Mouse (Mus musculus) myocyte (in vitro differentiated cells): ENCODE results near the gene Frrs1l. TPM values are rescaled to one million over a fixed set of nuclear protein-coding genes. Genes with fewer than 3 reads are reported as not detected.

Experiments used
- H3K27me3 ChIP-seq: one replicate; pipeline ENCODE4 v1.6.1; 2011; ENCODE audit not compliant: control insufficient read depth, insufficient read depth, insufficient read length
- H3K36me3 ChIP-seq: one replicate; pipeline ENCODE4 v1.6.1; 2011; ENCODE audit not compliant: control insufficient read depth, insufficient read depth
- H3K4me2 ChIP-seq: one replicate; pipeline ENCODE4 v1.6.1; 2011; ENCODE audit warnings: low read depth, control low read depth
- H3K4me3 ChIP-seq: one replicate; pipeline ENCODE4 v1.5.1; 2011; ENCODE audit warnings: mild to moderate bottlenecking, control low read depth, moderate library complexity
- H3K79me2 ChIP-seq: one replicate; pipeline ENCODE4 v1.6.1; 2011; ENCODE audit not compliant: control insufficient read depth, insufficient read depth
- H3ac ChIP-seq: one replicate; pipeline ENCODE4 v1.6.1; 2011; ENCODE audit not compliant: control insufficient read depth, insufficient read length
- CEBPB ChIP-seq: IDR thresholded peaks from 2 replicates; pipeline ENCODE4 v1.6.1; 2011; ENCODE audit warnings: mild to moderate bottlenecking, moderate library complexity; ENCODE audit not compliant: poor library complexity, insufficient read depth, severe bottlenecking
- E2F4 ChIP-seq: IDR thresholded peaks from one replicate; pipeline ENCODE4 v1.6.1; 2011; ENCODE audit warnings: mild to moderate bottlenecking, control low read depth, moderate library complexity; ENCODE audit not compliant: insufficient read depth
- MAX ChIP-seq: IDR thresholded peaks from one replicate; pipeline ENCODE4 v1.6.1; 2011; ENCODE audit warnings: low read depth, mild to moderate bottlenecking, control low read depth
- MYOD1 ChIP-seq, 3 experiments: IDR thresholded peaks; one replicate each; pipeline ENCODE4 v1.6.1; 2011; ENCODE audit warnings: control low read depth in 2 of 3, low read depth in 2 of 3, mild to moderate bottlenecking in 2 of 3, moderate library complexity in 1 of 3; ENCODE audit not compliant: insufficient read length in 2 of 3, control insufficient read depth in 1 of 3
- MYOG ChIP-seq, 3 experiments: IDR thresholded peaks; one replicate each; pipeline ENCODE4 v1.6.1; 2011; ENCODE audit warnings: control low read depth in 2 of 3, low read depth in 2 of 3, mild to moderate bottlenecking in 2 of 3; ENCODE audit not compliant: insufficient read length in 2 of 3, control insufficient read depth in 1 of 3, insufficient read depth in 1 of 3
- POLR2A ChIP-seq: IDR thresholded peaks from one replicate; pipeline ENCODE4 v1.6.1; 2011; ENCODE audit warnings: low read depth, mild to moderate bottlenecking, control low read depth, moderate library complexity; ENCODE audit not compliant: insufficient read length
- POLR2AphosphoS2 ChIP-seq: IDR thresholded peaks from one replicate; pipeline ENCODE4 v1.6.1; 2011; ENCODE audit warnings: low read depth, control low read depth; ENCODE audit not compliant: insufficient read length
- REST ChIP-seq: IDR thresholded peaks from one replicate; pipeline ENCODE4 v1.6.1; 2011; ENCODE audit warnings: mild to moderate bottlenecking, control low read depth, moderate library complexity; ENCODE audit not compliant: insufficient read depth, insufficient read length
- SRF ChIP-seq: IDR thresholded peaks from one replicate; pipeline ENCODE4 v1.6.1; 2011; ENCODE audit warnings: low read depth; ENCODE audit not compliant: control insufficient read depth, insufficient read length
- TCF12 ChIP-seq: IDR thresholded peaks from one replicate; pipeline ENCODE4 v1.6.1; 2011; ENCODE audit warnings: mild to moderate bottlenecking, control low read depth; ENCODE audit not compliant: poor library complexity, insufficient read depth, severe bottlenecking
- TCF3 ChIP-seq: IDR thresholded peaks from one replicate; pipeline ENCODE4 v1.6.1; 2011; ENCODE audit warnings: low read depth, control low read depth; ENCODE audit not compliant: insufficient read length
- USF1 ChIP-seq: IDR thresholded peaks from one replicate; pipeline ENCODE4 v1.6.1; 2011; ENCODE audit warnings: low read depth, mild to moderate bottlenecking, control low read depth, moderate library complexity
- polyA plus RNA-seq: library from polyadenylated mRNA; unstranded; fragments of >200 nt; fragmentation: generic; extraction: Trizol; gene quantifications from one replicate; pipeline ENCODE4 v1.2.1, GENCODE M21; 2012; ENCODE audit warnings: missing spikeins

The Frrs1l gene
- polyA plus RNA-seq, 1 experiment: not detected

- Histone ChIP-seq H3K4me3 (no peak overlapping the region), H3K4me2 (no peak overlapping the region), H3K27me3 (no peaks in the 10 kb centered on the region), H3K79me2 (peaks cover 70% of the 10 kb centered on the region), H3ac (no peak overlapping the region), H3K36me3 (no peaks in the 10 kb centered on the region)
- TF ChIP-seq REST (no peak), MYOD1 (IDR thresholded peaks at IDR 0.05; ENCODE audit: control insufficient read depth in 1 of 3, insufficient read length in 2 of 3, low read depth in 2 of 3) (no peak), TCF3 (no peak), MYOG (IDR thresholded peaks at IDR 0.05; ENCODE audit: control insufficient read depth in 1 of 3, insufficient read depth in 1 of 3, insufficient read length in 2 of 3, low read depth in 2 of 3) (no peak), POLR2AphosphoS2 (no peak), TCF12 (no peak), MAX (no peak), POLR2A (no peak), SRF (no peak), USF1 (no peak), CEBPB (no peak), E2F4 (no peak)
Observed at GRCm38 (mm10) chr4:56942567-56942966, 47.6 kb downstream of the Frrs1l start.

- Histone ChIP-seq H3K27me3 (no peaks in the 10 kb centered on the region), H3K36me3 (no peaks in the 10 kb centered on the region), H3K79me2 (peaks cover 72% of the 10 kb centered on the region), H3K4me2 (no peak overlapping the region), H3ac (no peak overlapping the region), H3K4me3 (no peak overlapping the region)
- no peak for TF ChIP-seq SRF
- TF ChIP-seq POLR2AphosphoS2: no peak
- no peak for TF ChIP-seq TCF3
- no peak for TF ChIP-seq MYOD1 (IDR thresholded peaks at IDR 0.05; ENCODE audit: control insufficient read depth in 1 of 3, insufficient read length in 2 of 3, low read depth in 2 of 3)
- no peak for TF ChIP-seq MAX
- TF ChIP-seq MYOG (IDR thresholded peaks at IDR 0.05; ENCODE audit: control insufficient read depth in 1 of 3, insufficient read depth in 1 of 3, insufficient read length in 2 of 3, low read depth in 2 of 3): no peak
- TF ChIP-seq CEBPB: no peak
Observed at GRCm38 (mm10) chr4:56941481-56941880, 48.7 kb downstream of the Frrs1l start.

GRCm38 (mm10) chr4:56937136-56937535, 53.1 kb downstream of the Frrs1l start:
- Histone ChIP-seq H3ac (no peak overlapping the region), H3K27me3 (no peaks in the 10 kb centered on the region), H3K4me2 (no peak overlapping the region), H3K36me3 (peaks cover 5% of the 10 kb centered on the region), H3K4me3 (no peak overlapping the region), H3K79me2 (peaks cover 39% of the 10 kb centered on the region)
- TF ChIP-seq TCF12 (no peak), REST (no peak), POLR2AphosphoS2 (no peak), MAX (no peak), MYOD1 (IDR thresholded peaks at IDR 0.05; ENCODE audit: control insufficient read depth in 1 of 3, insufficient read length in 2 of 3, low read depth in 2 of 3) (no peak), MYOG (IDR thresholded peaks at IDR 0.05; ENCODE audit: control insufficient read depth in 1 of 3, insufficient read depth in 1 of 3, insufficient read length in 2 of 3, low read depth in 2 of 3) (no peak)

- H3K4me3 ChIP-seq: no peak overlapping the region
- H3ac ChIP-seq: no peak overlapping the region
- peaks cover 33% of the 10 kb centered on the region for H3K79me2 ChIP-seq
- TF ChIP-seq MYOG (IDR thresholded peaks at IDR 0.05; ENCODE audit: control insufficient read depth in 1 of 3, insufficient read depth in 1 of 3, insufficient read length in 2 of 3, low read depth in 2 of 3) (no peak), MYOD1 (IDR thresholded peaks at IDR 0.05; ENCODE audit: control insufficient read depth in 1 of 3, insufficient read length in 2 of 3, low read depth in 2 of 3) (no peak), TCF3 (no peak), MAX (no peak), E2F4 (no peak), POLR2AphosphoS2 (no peak), USF1 (no peak), SRF (no peak), POLR2A (no peak), TCF12 (no peak), CEBPB (no peak), REST (no peak)
- peaks cover 5% of the 10 kb centered on the region for H3K36me3 ChIP-seq
- no peak overlapping the region for H3K4me2 ChIP-seq
- no peaks in the 10 kb centered on the region for H3K27me3 ChIP-seq
Observed at GRCm38 (mm10) chr4:56935327-56935726, 54.9 kb downstream of the Frrs1l start.

- H3K4me3 ChIP-seq: no peak overlapping the region
- H3K27me3 ChIP-seq: no peaks in the 10 kb centered on the region
- TF ChIP-seq MYOD1 (IDR thresholded peaks at IDR 0.05; ENCODE audit: control insufficient read depth in 1 of 3, insufficient read length in 2 of 3, low read depth in 2 of 3) (no peak), POLR2AphosphoS2 (no peak), E2F4 (no peak), MAX (no peak), TCF3 (no peak), SRF (no peak), POLR2A (no peak), TCF12 (no peak), CEBPB (no peak), MYOG (IDR thresholded peaks at IDR 0.05; ENCODE audit: control insufficient read depth in 1 of 3, insufficient read depth in 1 of 3, insufficient read length in 2 of 3, low read depth in 2 of 3) (no peak), USF1 (no peak), REST (no peak)
- no peak overlapping the region for H3K4me2 ChIP-seq
- H3ac ChIP-seq: no peak overlapping the region
- H3K36me3 ChIP-seq: peaks cover 15% of the 10 kb centered on the region
- peaks cover 24% of the 10 kb centered on the region for H3K79me2 ChIP-seq
Observed at GRCm38 (mm10) chr4:56933154-56933553, 57.0 kb downstream of the Frrs1l start.
